Mouse (Mus musculus): ENCODE measurements at regions not wholly inside any gene's neighbourhood (a gene's known extent, or its start where the extent isn't known, plus 50 kb on each side); places are given as distances from the start of the nearest gene placed in this dataset.

DNA sequence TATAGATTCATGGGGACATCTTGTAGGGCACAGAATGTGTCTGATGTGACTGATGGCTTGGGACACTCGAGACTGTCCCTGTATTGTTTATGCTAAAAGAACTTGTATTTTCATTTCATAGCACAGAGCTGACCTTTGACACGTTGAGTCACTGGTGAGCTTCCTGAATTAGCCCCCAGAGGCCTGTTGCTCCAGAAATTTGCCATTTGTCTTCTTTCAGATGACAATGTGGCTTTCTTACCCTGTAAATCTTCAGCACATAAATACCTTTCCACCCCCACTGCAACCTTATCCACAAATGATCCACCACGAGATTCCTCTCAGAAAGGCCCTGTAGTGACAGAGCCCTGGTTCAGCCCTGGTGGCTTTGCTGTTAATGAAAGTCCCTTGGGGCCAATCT lies 335.5 kb upstream of the Zfp637 start:
- Histone ChIP-seq H3K4me2 (replicated peaks) (no peak overlapping the region), H3K9me3 (no peaks in the 10 kb centered on the region), H3K27ac (replicated peaks) (no peak overlapping the region), H3K9ac (replicated peaks) (no peak overlapping the region), H3K4me3 (no peak overlapping the region), H3K4me1 (no peaks in the 10 kb centered on the region), H3K27me3 (no peaks in the 10 kb centered on the region), H3K36me3 (no peaks in the 10 kb centered on the region)
- WGBS, result 74% methylated on average over 3 of the region's 3 CpGs
- no peak for ATAC-seq (ENCODE audit: low FRiP score, low read depth)

- Histone ChIP-seq H3K27me3 (no peaks in the 10 kb centered on the region), H3K9me3 (no peaks in the 10 kb centered on the region), H3K9ac (replicated peaks) (no peak overlapping the region), H3K27ac (replicated peaks) (no peak overlapping the region), H3K4me3 (no peak overlapping the region), H3K4me2 (replicated peaks) (no peak overlapping the region), H3K4me1 (no peaks in the 10 kb centered on the region), H3K36me3 (no peaks in the 10 kb centered on the region)
- ATAC-seq (ENCODE audit: low FRiP score, low read depth), result no peak
- 83% methylated on average over 7 of the region's 7 CpGs for WGBS
Observed at GRCm38 (mm10) chr6:117506619-117507018, 334.4 kb upstream of the Zfp637 start.

DNA sequence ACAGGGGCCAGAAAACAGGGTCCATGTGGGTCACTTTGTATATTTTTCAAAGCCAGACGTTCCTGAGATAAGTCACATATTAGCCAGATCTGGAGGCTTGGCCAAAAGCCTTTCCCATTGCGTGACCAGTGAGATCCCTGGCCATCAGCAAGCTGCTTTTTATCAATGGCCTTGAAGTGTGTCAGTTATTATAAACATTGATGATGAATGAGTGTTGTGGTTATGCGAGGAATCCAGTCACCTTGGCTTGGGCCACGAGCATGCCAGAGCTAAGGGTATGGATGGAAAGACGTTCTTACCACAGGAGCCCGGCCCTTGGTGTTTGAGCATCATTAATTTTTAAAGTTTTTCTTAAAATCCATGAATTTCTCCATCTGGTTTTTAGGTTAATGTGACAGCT lies 332.1 kb upstream of the Zfp637 start:
- H3K9ac ChIP-seq (replicated peaks), result no peak overlapping the region
- H3K9me3 ChIP-seq, result no peaks in the 10 kb centered on the region
- WGBS, result 88% methylated on average over 6 of the region's 6 CpGs
- no peaks in the 10 kb centered on the region for H3K27me3 ChIP-seq
- H3K27ac ChIP-seq (replicated peaks), result no peak overlapping the region
- no peak overlapping the region for H3K4me3 ChIP-seq
- H3K4me1 ChIP-seq, result no peaks in the 10 kb centered on the region
- ATAC-seq (ENCODE audit: low FRiP score, low read depth), result no peak
- H3K4me2 ChIP-seq (replicated peaks), result no peak overlapping the region
- H3K36me3 ChIP-seq, result no peaks in the 10 kb centered on the region

GRCm38 (mm10) chr6:117510026-117510425 lies 331.0 kb upstream of the Zfp637 start:
- no peak overlapping the region for H3K4me3 ChIP-seq
- H3K4me2 ChIP-seq (replicated peaks), result no peak overlapping the region
- no peak overlapping the region for H3K27ac ChIP-seq (replicated peaks)
- ATAC-seq (ENCODE audit: low FRiP score, low read depth), result no peak
- H3K4me1 ChIP-seq, result no peaks in the 10 kb centered on the region
- H3K36me3 ChIP-seq, result no peaks in the 10 kb centered on the region
- 85% methylated on average over 4 of the region's 4 CpGs for WGBS
- H3K27me3 ChIP-seq, result no peaks in the 10 kb centered on the region
- H3K9ac ChIP-seq (replicated peaks), result no peak overlapping the region
- H3K9me3 ChIP-seq, result no peaks in the 10 kb centered on the region

DNA sequence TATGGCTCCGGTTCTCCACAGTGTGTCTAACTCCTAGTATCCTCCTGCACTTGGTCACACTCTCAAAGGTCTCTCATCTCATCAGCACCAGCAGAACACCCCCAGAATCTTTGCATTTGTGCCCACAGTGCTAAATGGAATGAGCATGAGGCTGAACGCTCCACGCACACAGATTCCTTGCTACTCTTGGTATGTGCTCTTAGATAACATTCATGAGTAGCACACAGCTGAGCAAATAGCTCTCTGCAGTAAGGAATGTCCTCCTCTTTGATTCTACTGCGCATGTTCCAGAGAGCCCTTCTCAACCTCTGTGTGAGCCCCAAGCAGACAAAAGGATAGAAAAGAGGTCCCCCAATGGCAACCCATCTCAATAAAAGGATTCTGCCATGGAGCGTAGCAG lies 326.1 kb upstream of the Zfp637 start:
- 83% methylated on average over 5 of the region's 5 CpGs for WGBS
- Histone ChIP-seq H3K27me3 (no peaks in the 10 kb centered on the region), H3K27ac (replicated peaks) (no peak overlapping the region), H3K36me3 (no peaks in the 10 kb centered on the region), H3K4me3 (no peak overlapping the region), H3K4me2 (replicated peaks) (no peak overlapping the region), H3K9ac (replicated peaks) (no peak overlapping the region), H3K9me3 (no peaks in the 10 kb centered on the region), H3K4me1 (no peaks in the 10 kb centered on the region)
- ATAC-seq (ENCODE audit: low FRiP score, low read depth), result no peak

GRCm38 (mm10) chr6:117516906-117517305 lies 324.1 kb upstream of the Zfp637 start:
- Histone ChIP-seq H3K36me3 (no peaks in the 10 kb centered on the region), H3K27ac (replicated peaks) (no peak overlapping the region), H3K27me3 (no peaks in the 10 kb centered on the region), H3K9me3 (no peaks in the 10 kb centered on the region), H3K4me3 (no peak overlapping the region), H3K4me2 (replicated peaks) (no peak overlapping the region), H3K9ac (replicated peaks) (no peak overlapping the region), H3K4me1 (no peaks in the 10 kb centered on the region)
- ATAC-seq (ENCODE audit: low FRiP score, low read depth), result no peak
- WGBS, result 85% methylated on average over 7 of the region's 7 CpGs

GRCm38 (mm10) chr6:117518939-117519338 lies 322.0 kb upstream of the Zfp637 start:
- no peaks in the 10 kb centered on the region for H3K4me1 ChIP-seq
- no peaks in the 10 kb centered on the region for H3K36me3 ChIP-seq
- no peak overlapping the region for H3K4me2 ChIP-seq (replicated peaks)
- no peaks in the 10 kb centered on the region for H3K27me3 ChIP-seq
- no peaks in the 10 kb centered on the region for H3K9me3 ChIP-seq
- no peak overlapping the region for H3K27ac ChIP-seq (replicated peaks)
- no peak for ATAC-seq (ENCODE audit: low FRiP score, low read depth)
- WGBS, result 87% methylated on average over 3 of the region's 3 CpGs
- no peak overlapping the region for H3K4me3 ChIP-seq
- H3K9ac ChIP-seq (replicated peaks), result no peak overlapping the region

DNA sequence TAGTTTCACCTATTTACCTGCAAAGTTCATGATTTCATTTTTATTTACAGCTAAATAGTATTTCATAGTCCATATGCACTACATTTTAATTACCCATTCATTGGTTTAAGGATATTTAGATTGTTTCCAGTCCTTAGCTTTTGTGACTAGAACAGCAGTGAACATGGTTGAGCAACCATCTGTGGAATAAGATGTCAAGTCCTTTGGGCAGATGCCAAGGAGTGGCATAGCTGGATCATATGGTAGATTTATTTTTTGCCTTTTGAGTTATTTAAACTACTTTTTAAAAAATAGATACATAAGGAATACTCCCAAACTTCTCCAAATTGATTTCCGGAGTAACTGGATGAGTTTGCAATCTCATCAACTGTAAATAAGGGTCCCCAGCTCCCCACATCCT lies 321.5 kb upstream of the Zfp637 start:
- 97% methylated on average over 1 of the region's 1 CpGs for WGBS
- no peaks in the 10 kb centered on the region for H3K4me1 ChIP-seq
- H3K27me3 ChIP-seq, result no peaks in the 10 kb centered on the region
- ATAC-seq (ENCODE audit: low FRiP score, low read depth), result no peak
- no peak overlapping the region for H3K27ac ChIP-seq (replicated peaks)
- H3K4me2 ChIP-seq (replicated peaks), result no peak overlapping the region
- H3K9ac ChIP-seq (replicated peaks), result no peak overlapping the region
- H3K4me3 ChIP-seq, result no peak overlapping the region
- H3K9me3 ChIP-seq, result no peaks in the 10 kb centered on the region
- no peaks in the 10 kb centered on the region for H3K36me3 ChIP-seq

DNA sequence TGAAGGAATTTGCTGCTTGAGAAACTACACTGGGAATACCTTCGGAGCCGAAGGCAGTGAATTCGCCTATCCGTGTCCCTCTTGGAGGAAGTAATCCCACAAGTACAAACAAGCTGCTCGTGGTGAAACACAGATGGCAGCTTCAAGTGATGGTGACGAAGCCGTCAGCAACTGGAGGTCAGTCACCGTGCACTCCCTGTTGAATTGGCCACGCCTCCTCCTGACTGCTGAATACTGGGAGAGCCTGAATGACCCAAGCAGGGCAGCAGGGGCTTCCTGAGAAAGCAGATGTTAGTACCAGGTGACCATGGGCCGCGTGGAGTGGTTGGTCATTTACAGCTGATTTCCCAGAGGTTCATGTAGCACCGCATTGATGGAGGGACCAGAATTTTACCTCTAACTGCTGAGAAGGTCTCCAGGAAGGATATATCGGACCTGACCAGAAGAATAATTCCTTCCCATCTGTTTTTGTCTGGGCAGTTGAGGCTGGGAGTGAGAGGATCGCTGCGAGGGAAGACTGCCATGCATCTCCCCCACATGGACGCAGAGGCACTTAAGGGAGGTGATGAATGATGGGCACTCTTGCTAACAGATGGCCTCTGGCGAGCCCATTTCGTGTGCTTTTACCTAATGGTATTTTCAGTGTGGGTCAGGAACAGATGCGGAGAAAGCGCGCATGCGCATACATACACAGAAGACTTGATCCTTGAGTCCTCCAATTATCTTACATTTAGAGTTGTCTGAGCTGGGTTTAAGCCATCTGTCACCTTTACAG lies 314.6 kb upstream of the Zfp637 start:
- Histone ChIP-seq H3K4me3 (no peak overlapping the region), H3K4me2 (replicated peaks) (no peak overlapping the region), H3K9ac (replicated peaks) (no peak overlapping the region), H3K9me3 (no peaks in the 10 kb centered on the region), H3K27me3 (no peaks in the 10 kb centered on the region), H3K36me3 (no peaks in the 10 kb centered on the region), H3K4me1 (no peaks in the 10 kb centered on the region), H3K27ac (replicated peaks) (no peak overlapping the region)
- no peak for ATAC-seq (ENCODE audit: low FRiP score, low read depth)
- 78% methylated on average over 22 of the region's 22 CpGs for WGBS

DNA sequence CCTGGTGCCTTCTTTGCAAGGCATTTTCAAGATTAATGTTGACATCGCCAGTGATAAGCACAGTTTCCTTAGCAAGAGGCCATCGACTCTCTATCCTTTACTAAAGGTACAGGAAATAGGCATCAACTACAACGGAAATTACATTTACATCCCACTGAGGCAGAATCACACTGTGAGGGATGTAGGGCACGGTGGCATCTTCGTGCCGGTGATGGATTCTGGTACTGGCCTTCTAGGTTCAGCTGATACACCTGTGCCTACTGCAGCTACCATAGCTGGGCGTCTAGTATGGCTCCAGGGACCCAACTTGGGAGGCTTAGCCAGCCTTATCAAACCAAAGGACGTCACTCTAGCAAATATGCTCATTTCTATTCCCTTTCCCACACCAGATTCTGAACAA lies 313.5 kb upstream of the Zfp637 start:
- no peaks in the 10 kb centered on the region for H3K4me1 ChIP-seq
- H3K27me3 ChIP-seq, result no peaks in the 10 kb centered on the region
- H3K27ac ChIP-seq (replicated peaks), result no peak overlapping the region
- H3K4me3 ChIP-seq, result no peak overlapping the region
- no peak overlapping the region for H3K9ac ChIP-seq (replicated peaks)
- no peaks in the 10 kb centered on the region for H3K36me3 ChIP-seq
- H3K4me2 ChIP-seq (replicated peaks), result no peak overlapping the region
- H3K9me3 ChIP-seq, result no peaks in the 10 kb centered on the region
- WGBS, result 95% methylated on average over 8 of the region's 8 CpGs
- no peak for ATAC-seq (ENCODE audit: low FRiP score, low read depth)

DNA sequence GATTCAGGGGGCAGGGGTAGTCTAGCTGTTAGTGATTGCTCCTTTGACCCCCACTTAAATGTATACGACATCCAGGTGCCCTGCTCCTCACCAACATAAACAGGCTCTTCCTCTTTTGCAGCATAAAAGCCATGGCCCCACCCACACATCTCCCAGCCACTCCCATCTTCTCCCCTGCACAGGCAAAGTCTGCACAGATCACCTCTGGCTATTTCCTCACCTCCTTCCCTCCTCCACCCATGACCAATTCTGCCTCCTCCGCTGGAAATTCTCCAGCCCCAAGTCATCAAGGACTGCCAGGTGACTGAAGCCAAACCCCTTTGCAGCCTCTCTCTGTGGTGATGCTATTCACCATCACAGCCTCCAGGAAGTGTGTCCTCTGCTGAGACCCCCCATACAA lies 306.8 kb upstream of the Zfp637 start:
- Histone ChIP-seq H3K4me1 (no peaks in the 10 kb centered on the region), H3K9me3 (no peaks in the 10 kb centered on the region), H3K4me2 (replicated peaks) (no peak overlapping the region), H3K27me3 (no peaks in the 10 kb centered on the region), H3K27ac (replicated peaks) (no peak overlapping the region), H3K4me3 (no peak overlapping the region), H3K36me3 (no peaks in the 10 kb centered on the region), H3K9ac (replicated peaks) (no peak overlapping the region)
- 63% methylated on average over 2 of the region's 2 CpGs for WGBS
- no peak for ATAC-seq (ENCODE audit: low FRiP score, low read depth)

DNA sequence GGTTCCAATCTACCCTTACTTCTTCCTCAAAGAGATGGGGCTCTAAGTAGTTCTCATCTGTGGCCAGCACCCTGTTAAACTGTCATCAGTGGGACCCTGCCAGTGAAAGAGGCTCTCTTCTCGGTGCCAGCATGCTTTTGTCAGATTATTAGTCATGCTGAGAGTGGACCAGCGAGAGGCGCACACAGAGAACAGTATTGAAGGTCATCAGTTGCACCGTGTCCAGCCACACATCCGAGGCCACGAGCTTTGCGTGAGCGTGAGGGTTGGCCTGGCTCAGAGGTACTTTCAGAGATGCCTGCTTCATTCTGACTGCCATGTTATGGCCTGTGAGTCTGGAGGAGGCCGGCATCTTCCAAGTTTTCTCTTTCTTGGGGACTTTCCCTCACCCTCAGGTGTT lies 306.0 kb upstream of the Zfp637 start:
- Histone ChIP-seq H3K36me3 (no peaks in the 10 kb centered on the region), H3K9ac (replicated peaks) (no peak overlapping the region), H3K4me1 (no peaks in the 10 kb centered on the region), H3K4me3 (no peak overlapping the region), H3K4me2 (replicated peaks) (no peak overlapping the region), H3K27me3 (no peaks in the 10 kb centered on the region), H3K9me3 (no peaks in the 10 kb centered on the region), H3K27ac (replicated peaks) (no peak overlapping the region)
- ATAC-seq (ENCODE audit: low FRiP score, low read depth), result no peak
- 93% methylated on average over 9 of the region's 9 CpGs for whole genome bisulfite sequencing

DNA sequence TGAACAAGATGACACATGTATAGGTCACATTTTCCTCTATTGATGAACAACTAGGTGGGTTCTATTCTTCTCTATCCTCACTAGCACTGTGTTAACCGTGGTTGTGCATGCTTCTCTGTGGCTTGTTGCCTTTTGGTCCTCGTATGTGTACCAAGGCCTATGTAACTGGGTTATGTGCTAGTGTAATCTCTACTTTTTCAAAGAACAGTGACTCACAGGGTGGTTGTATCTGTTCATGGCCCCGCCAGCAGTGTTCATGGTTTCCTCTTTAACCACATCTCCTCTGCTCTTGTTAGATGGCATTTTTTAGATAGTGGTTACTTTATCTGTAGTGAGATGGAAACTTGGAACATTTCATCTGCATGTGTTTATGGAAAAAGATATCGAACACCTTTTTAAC lies 304.9 kb upstream of the Zfp637 start:
- Histone ChIP-seq H3K9ac (replicated peaks) (no peak overlapping the region), H3K36me3 (no peaks in the 10 kb centered on the region), H3K9me3 (no peaks in the 10 kb centered on the region), H3K4me2 (replicated peaks) (no peak overlapping the region), H3K27ac (replicated peaks) (no peak overlapping the region), H3K4me1 (no peaks in the 10 kb centered on the region), H3K4me3 (no peak overlapping the region), H3K27me3 (no peaks in the 10 kb centered on the region)
- WGBS, result 93% methylated on average over 4 of the region's 4 CpGs
- no peak for ATAC-seq (ENCODE audit: low FRiP score, low read depth)
